Mouse (Mus musculus) neural tube, embryonic 15.5 days (tissue): ENCODE measurements at regions not wholly inside any gene's neighbourhood (a gene's known extent, or its start where the extent isn't known, plus 50 kb on each side); places are given as distances from the start of the nearest gene placed in this dataset.

Experiments used
- ATAC-seq: fragments of 200-750 bp; cut with Nextera tagmentation; 2 replicates; pipeline ENCODE4 v1.8.0; 2017; ENCODE audit warnings: mild to moderate bottlenecking, moderate TSS enrichment, moderate library complexity; ENCODE audit not compliant: low FRiP score
- H3K27ac ChIP-seq: fragments of 300-500 bp; sonication (generic); replicated peaks from 2 replicates; pipeline ENCODE4 v1.5.1; 2015; ENCODE audit warnings: mild to moderate bottlenecking, inconsistent platforms
- H3K27me3 ChIP-seq: fragments of 300-500 bp; sonication (generic); replicated peaks from 2 replicates; pipeline ENCODE4 v1.6.1; 2015; ENCODE audit warnings: inconsistent platforms
- H3K36me3 ChIP-seq: fragments of 300-500 bp; sonication (generic); 2 replicates; pipeline ENCODE4 v1.6.1; 2015; ENCODE audit warnings: inconsistent platforms
- H3K4me1 ChIP-seq: fragments of 300-500 bp; sonication (generic); 2 replicates; pipeline ENCODE4 v1.6.1; 2015; ENCODE audit warnings: inconsistent platforms
- H3K4me2 ChIP-seq: fragments of 300-500 bp; sonication (generic); 2 replicates; pipeline ENCODE4 v1.6.1; 2015; ENCODE audit warnings: inconsistent platforms, mild to moderate bottlenecking, moderate library complexity
- H3K4me3 ChIP-seq: fragments of 300-500 bp; sonication (generic); replicated peaks from 2 replicates; pipeline ENCODE4 v1.5.1; 2015; ENCODE audit warnings: mild to moderate bottlenecking, inconsistent platforms
- H3K9ac ChIP-seq: fragments of 300-500 bp; sonication (generic); replicated peaks from 2 replicates; pipeline ENCODE4 v1.6.1; 2015; ENCODE audit warnings: mild to moderate bottlenecking, inconsistent platforms
- H3K9me3 ChIP-seq: fragments of 300-500 bp; sonication (generic); replicated peaks from 2 replicates; pipeline ENCODE4 v1.6.1; 2016; ENCODE audit warnings: inconsistent platforms
- WGBS: fragments of 180-500 bp; shearing (Covaris S2); methylation state at CpG from one replicate; pipeline ENCODE4 v1.1.7; 2015; ENCODE audit warnings: mixed read lengths; 5-methylcytosine and 5-hydroxymethylcytosine counted together

- Histone ChIP-seq H3K4me3 (no peak overlapping the region), H3K9ac (no peak overlapping the region), H3K4me2 (no peak overlapping the region), H3K36me3 (no peaks in the 10 kb centered on the region), H3K27me3 (no peaks in the 10 kb centered on the region), H3K9me3 (no peaks in the 10 kb centered on the region), H3K27ac (no peak overlapping the region), H3K4me1 (no peaks in the 10 kb centered on the region)
- ATAC-seq = no peak
- 76% methylated on average over 4 of the region's 4 CpGs for WGBS
These were observed 142.4 kb upstream of the Lhx1 start for GRCm38 (mm10) chr11:84667711-84668110.

GRCm38 (mm10) chr11:84664258-84664657, 138.9 kb upstream of the Lhx1 start:
- H3K4me1 ChIP-seq = no peaks in the 10 kb centered on the region
- H3K27me3 ChIP-seq = no peaks in the 10 kb centered on the region
- H3K4me2 ChIP-seq = no peak overlapping the region
- H3K9me3 ChIP-seq = no peaks in the 10 kb centered on the region
- H3K4me3 ChIP-seq = no peak overlapping the region
- no peak for ATAC-seq
- WGBS = 82% methylated on average over 3 of the region's 3 CpGs
- H3K9ac ChIP-seq = no peak overlapping the region
- H3K36me3 ChIP-seq = no peaks in the 10 kb centered on the region
- no peak overlapping the region for H3K27ac ChIP-seq

- ATAC-seq = no peak
- Histone ChIP-seq H3K36me3 (no peaks in the 10 kb centered on the region), H3K27ac (no peak overlapping the region), H3K4me1 (no peaks in the 10 kb centered on the region), H3K4me3 (no peak overlapping the region), H3K27me3 (no peaks in the 10 kb centered on the region), H3K9ac (no peak overlapping the region), H3K9me3 (no peaks in the 10 kb centered on the region), H3K4me2 (no peak overlapping the region)
- WGBS = 20% methylated on average over 7 of the region's 7 CpGs
These were observed 136.6 kb upstream of the Lhx1 start for GRCm38 (mm10) chr11:84661981-84662380.

GRCm38 (mm10) chr11:84660877-84661276, 135.5 kb upstream of the Lhx1 start:
- no peaks in the 10 kb centered on the region for H3K9me3 ChIP-seq
- no peak overlapping the region for H3K4me2 ChIP-seq
- no peaks in the 10 kb centered on the region for H3K4me1 ChIP-seq
- H3K9ac ChIP-seq = no peak overlapping the region
- H3K4me3 ChIP-seq = no peak overlapping the region
- no peak overlapping the region for H3K27ac ChIP-seq
- no peaks in the 10 kb centered on the region for H3K27me3 ChIP-seq
- WGBS = 31% methylated on average over 8 of the region's 8 CpGs
- H3K36me3 ChIP-seq = no peaks in the 10 kb centered on the region
- no peak for ATAC-seq

- H3K36me3 ChIP-seq = no peaks in the 10 kb centered on the region
- no peak overlapping the region for H3K27ac ChIP-seq
- H3K4me2 ChIP-seq = no peak overlapping the region
- no peaks in the 10 kb centered on the region for H3K27me3 ChIP-seq
- no peaks in the 10 kb centered on the region for H3K9me3 ChIP-seq
- 83% methylated on average over 7 of the region's 7 CpGs for WGBS
- no peak overlapping the region for H3K9ac ChIP-seq
- no peak for ATAC-seq
- no peak overlapping the region for H3K4me3 ChIP-seq
- no peaks in the 10 kb centered on the region for H3K4me1 ChIP-seq
These were observed 134.1 kb upstream of the Lhx1 start for GRCm38 (mm10) chr11:84659370-84659937.

- no peak overlapping the region for H3K27ac ChIP-seq
- no peaks in the 10 kb centered on the region for H3K4me1 ChIP-seq
- WGBS = 31% methylated on average over 8 of the region's 8 CpGs
- H3K36me3 ChIP-seq = no peaks in the 10 kb centered on the region
- no peak overlapping the region for H3K4me3 ChIP-seq
- peaks cover 6% of the 10 kb centered on the region; the same call in 1 of the 2 replicates for H3K27me3 ChIP-seq
- no peak overlapping the region for H3K9ac ChIP-seq
- no peaks in the 10 kb centered on the region for H3K9me3 ChIP-seq
- no peak for ATAC-seq
- H3K4me2 ChIP-seq = no peak overlapping the region
These were observed 128.1 kb upstream of the Lhx1 start for GRCm38 (mm10) chr11:84653481-84653880.

GRCm38 (mm10) chr11:84648899-84649298, 123.6 kb upstream of the Lhx1 start:
- Histone ChIP-seq H3K9me3 (no peaks in the 10 kb centered on the region), H3K9ac (no peak overlapping the region), H3K4me1 (0 out of 2 replicates have a peak, but pooled peaks cover 7% of the 10 kb centered on the region), H3K4me2 (no peak overlapping the region), H3K36me3 (no peaks in the 10 kb centered on the region), H3K4me3 (no peak overlapping the region), H3K27me3 (peaks cover 9% of the 10 kb centered on the region), H3K27ac (no peak overlapping the region)
- ATAC-seq = no peak
- 89% methylated on average over 5 of the region's 5 CpGs for WGBS

- no peaks in the 10 kb centered on the region for H3K9me3 ChIP-seq
- 95% methylated on average over 5 of the region's 5 CpGs for WGBS
- no peak overlapping the region for H3K27ac ChIP-seq
- H3K27me3 ChIP-seq = peaks cover 9% of the 10 kb centered on the region
- peaks cover 25% of the 10 kb centered on the region for H3K4me1 ChIP-seq
- H3K9ac ChIP-seq = no peak overlapping the region
- no peak for ATAC-seq
- no peak overlapping the region for H3K4me2 ChIP-seq
- H3K4me3 ChIP-seq = no peak overlapping the region
- H3K36me3 ChIP-seq = no peaks in the 10 kb centered on the region
These were observed 121.8 kb upstream of the Lhx1 start for GRCm38 (mm10) chr11:84647104-84647503.

GRCm38 (mm10) chr11:84643107-84643372, 117.7 kb upstream of the Lhx1 start:
- Histone ChIP-seq H3K27ac (peak overlapping the region; percentile 82), H3K4me2 (peak overlapping the region; percentile 93), H3K27me3 (peaks cover 11% of the 10 kb centered on the region; the same call in 1 of the 2 replicates), H3K4me1 (peaks cover 43% of the 10 kb centered on the region), H3K9me3 (no peaks in the 10 kb centered on the region), H3K9ac (peak overlapping the region; percentile 54; the same call in 1 of the 2 replicates), H3K4me3 (peak overlapping the region; percentile 44), H3K36me3 (no peaks in the 10 kb centered on the region)
- ATAC-seq = peak; percentile 15; the same call in 1 of the 2 replicates
- WGBS = 32% methylated on average over 5 of the region's 5 CpGs

GRCm38 (mm10) chr11:84642300-84643106, 117.2 kb upstream of the Lhx1 start:
- H3K27ac ChIP-seq = peak overlapping the region; percentile 82
- H3K27me3 ChIP-seq = peaks cover 11% of the 10 kb centered on the region; the same call in 1 of the 2 replicates
- under 1% methylated on average over 52 of the region's 67 CpGs for WGBS
- H3K4me2 ChIP-seq = peak overlapping the region; percentile 93
- H3K4me3 ChIP-seq = peak overlapping the region; percentile 44
- peaks cover 47% of the 10 kb centered on the region for H3K4me1 ChIP-seq
- H3K9me3 ChIP-seq = no peaks in the 10 kb centered on the region
- no peaks in the 10 kb centered on the region for H3K36me3 ChIP-seq
- peak overlapping the region; percentile 54 for H3K9ac ChIP-seq
- peak; percentile 65 for ATAC-seq

GRCm38 (mm10) chr11:84641601-84642000, 116.3 kb upstream of the Lhx1 start:
- peaks cover 11% of the 10 kb centered on the region; the same call in 1 of the 2 replicates for H3K27me3 ChIP-seq
- peak overlapping the region; percentile 93 for H3K4me2 ChIP-seq
- ATAC-seq = no peak
- H3K4me1 ChIP-seq = peaks cover 54% of the 10 kb centered on the region
- H3K4me3 ChIP-seq = no peak overlapping the region
- H3K9ac ChIP-seq = no peak overlapping the region
- no peaks in the 10 kb centered on the region for H3K9me3 ChIP-seq
- H3K36me3 ChIP-seq = no peaks in the 10 kb centered on the region
- peak overlapping the region; percentile 82 for H3K27ac ChIP-seq
- 13% methylated on average over 5 of the region's 5 CpGs for WGBS

- 0 out of 2 replicates have a peak, but pooled peaks cover 9% of the 10 kb centered on the region for H3K27me3 ChIP-seq
- 15% methylated on average over 9 of the region's 9 CpGs for WGBS
- no peaks in the 10 kb centered on the region for H3K36me3 ChIP-seq
- no peak for ATAC-seq
- peaks cover 42% of the 10 kb centered on the region for H3K4me1 ChIP-seq
- H3K9me3 ChIP-seq = no peaks in the 10 kb centered on the region
- H3K4me3 ChIP-seq = no peak overlapping the region
- no peak overlapping the region for H3K27ac ChIP-seq
- no peak overlapping the region for H3K9ac ChIP-seq
- H3K4me2 ChIP-seq = no peak overlapping the region
These were observed 113.0 kb upstream of the Lhx1 start for GRCm38 (mm10) chr11:84638353-84638752.
